Mouse (Mus musculus) ovary, postnatal 36 days (tissue): Measurements from ENCODE around the gene Syt3.

Experiments used
- DNase-seq: peaks from one replicate; pipeline ENCODE4 v3.0.0; 2022; ENCODE audit warnings: low spot score, mixed read lengths

Gene Syt3

DNA sequence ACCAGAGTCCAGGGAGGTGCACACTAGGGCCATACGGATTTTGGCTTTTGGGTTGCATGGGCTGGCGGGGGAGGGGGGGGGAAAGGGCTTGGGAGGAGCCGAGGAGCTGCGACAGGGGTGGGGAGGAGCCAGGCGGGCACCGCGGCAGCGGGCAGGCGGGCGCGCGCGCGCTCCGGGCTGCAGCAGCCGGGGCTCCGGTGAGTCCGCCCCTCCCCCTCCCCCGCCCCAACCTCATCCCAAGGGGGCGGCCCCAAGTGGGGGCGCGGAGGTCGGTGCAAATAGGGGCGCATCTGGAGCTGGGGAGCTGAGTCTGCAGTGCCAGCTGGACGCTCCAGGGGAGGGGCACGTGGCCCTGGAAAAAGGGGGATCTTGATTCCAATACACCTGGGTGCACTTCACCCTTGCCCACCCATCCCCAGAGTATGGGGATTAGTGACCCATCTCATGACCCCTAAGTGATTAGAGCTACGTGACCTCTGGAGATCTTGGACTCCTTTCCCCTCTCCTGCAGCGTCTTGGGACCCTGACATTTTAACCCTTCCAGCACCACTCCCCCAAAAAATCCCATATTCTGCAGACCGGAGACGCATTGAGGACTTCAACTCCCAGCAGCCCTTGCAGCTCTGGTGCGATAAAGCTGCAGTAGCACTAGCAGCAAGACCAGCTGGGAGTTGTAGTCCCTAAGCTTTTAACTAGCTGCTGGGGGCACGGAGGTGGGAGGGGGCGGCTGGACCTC, at the start of gene Syt3:
Syt3 (plus strand) TSS at position 123 of the 736 bp plus-strand sequence.
- DNase-seq = peak; percentile 52

DNA sequence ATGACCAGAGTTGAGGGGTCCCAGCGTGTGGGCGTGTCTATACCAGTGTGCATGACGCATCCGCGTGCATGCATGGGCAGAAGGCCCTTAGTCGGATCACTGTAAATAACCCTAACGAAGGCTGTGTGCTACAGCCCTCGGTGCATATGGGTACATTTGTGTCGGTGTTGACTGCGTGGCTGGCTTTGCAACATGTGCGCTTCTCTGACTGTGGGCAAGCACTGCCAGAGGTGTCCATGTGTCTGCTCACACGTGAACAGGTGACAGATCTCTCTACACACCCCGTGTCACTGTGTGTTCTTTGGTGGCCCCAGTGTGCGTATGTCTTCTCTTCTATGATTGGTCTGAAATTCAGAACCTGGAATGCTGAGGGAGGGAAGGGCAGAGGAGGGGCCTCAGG, 49.8 kb upstream of the Syt3 start:
- DNase-seq = no peak

- DNase-seq = no peak
These were observed 48.6 kb upstream of the Syt3 start for GRCm38 (mm10) chr7:44335031-44335878.

GRCm38 (mm10) chr7:44336046-44337021, 47.6 kb upstream of the Syt3 start:
- no peak for DNase-seq

GRCm38 (mm10) chr7:44337121-44337849, 46.6 kb upstream of the Syt3 start:
- DNase-seq = no peak

- DNase-seq = no peak
These were observed 43.7 kb upstream of the Syt3 start for GRCm38 (mm10) chr7:44340226-44340625.

DNA sequence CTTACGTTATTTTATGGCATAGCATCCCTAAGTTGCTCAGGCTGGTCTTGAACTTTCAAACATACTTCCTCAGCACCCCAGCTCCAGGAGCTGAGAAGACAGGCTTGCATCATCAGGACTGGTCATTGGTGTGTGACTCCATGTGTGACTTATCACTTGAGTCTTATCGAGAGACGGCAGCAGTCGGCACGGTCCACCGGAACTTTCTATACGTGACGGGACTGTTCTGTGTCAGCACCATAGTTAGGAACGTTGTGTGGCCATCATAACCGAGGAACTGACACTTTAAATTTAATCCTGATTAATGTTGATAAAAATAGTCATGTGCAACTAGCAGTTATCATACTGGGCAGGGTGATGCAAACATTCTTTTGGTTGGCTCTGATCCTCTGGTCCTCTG, 42.8 kb upstream of the Syt3 start:
- DNase-seq = no peak

- DNase-seq = no peak
These were observed 42.2 kb upstream of the Syt3 start for GRCm38 (mm10) chr7:44341714-44342113.

DNA sequence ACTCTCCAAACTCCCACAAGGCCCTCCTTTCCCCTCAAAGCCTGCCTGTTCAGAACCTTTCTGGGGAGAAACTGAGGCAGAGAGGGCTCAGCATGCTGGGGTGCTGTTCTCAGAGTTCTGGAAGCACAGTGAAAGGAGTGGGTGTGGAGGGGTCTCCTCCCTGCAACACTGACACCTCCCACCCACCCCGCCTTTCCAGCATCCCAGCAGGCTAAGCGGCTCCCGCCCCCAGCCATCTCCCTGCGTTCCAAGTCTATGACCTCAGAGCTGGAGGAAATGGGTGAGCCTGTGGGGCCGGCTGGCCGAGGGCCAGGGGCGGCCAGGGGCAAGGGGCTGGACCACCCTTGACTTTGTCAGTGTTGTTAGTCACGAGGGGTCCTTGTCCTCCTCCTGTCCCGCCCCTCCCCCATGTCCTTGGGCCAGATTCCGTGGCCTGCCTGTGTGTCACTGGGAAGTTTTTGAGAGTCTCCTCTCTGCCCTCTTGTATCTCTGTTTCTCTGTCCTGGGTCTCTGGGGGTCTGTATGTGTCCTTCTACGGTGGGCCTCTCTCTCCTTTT, 40.4 kb upstream of the Syt3 start:
- no peak for DNase-seq

DNA sequence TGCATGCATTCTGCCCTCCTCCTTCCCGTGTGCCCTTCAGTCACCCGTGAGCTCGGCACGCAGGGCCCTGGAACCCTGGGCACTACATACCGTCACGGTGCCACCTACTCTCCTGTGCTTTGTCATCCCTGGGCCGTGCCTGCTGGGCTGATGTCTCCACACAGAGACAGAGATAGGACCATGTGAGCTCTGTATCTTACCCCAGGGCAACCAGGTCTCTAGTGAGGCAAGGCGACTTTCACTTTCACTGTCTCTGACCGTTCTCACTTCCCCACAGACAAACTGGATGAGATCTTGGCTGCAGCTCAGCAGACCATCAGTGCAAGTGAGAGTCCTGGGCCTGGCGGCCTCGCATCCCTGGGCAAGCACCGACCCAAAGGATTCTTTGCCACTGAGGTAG, 39.3 kb upstream of the Syt3 start:
- DNase-seq = no peak

GRCm38 (mm10) chr7:44349043-44349442, 34.9 kb upstream of the Syt3 start:
- no peak for DNase-seq

DNA sequence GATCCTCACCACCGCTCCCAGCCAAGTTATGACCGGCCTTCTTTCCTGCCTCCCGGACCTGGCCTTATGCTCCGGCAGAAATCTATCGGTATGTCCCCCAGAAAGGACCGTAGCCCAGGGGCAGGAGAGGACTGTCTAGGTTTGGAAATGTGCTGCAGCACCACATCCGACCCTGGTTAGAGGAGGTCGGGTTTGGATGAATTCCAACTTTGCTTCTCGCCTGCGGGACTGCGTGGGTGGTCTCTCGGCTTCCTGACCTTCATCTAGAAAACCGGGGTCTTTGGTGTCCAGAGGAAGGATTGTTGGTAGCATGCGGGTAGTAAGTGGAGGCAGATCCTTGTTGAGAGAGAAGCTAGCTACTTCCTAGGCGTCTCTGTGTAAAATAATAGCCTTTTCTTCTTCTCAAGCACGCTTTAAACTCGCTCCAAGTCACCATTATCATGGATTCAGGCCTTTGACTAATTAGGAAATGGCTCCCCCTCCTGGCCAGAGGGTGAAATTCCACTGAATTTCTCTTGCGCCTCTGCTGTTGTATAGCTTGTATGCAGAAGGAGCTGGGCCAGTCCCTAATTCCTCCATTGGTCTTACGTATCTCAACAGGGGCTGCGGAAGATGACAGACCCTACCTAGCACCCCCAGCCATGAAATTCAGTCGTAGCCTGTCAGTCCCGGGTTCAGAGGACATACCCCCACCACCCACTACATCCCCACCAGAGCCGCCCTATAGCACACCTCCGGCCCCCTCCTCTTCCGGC, 32.8 kb upstream of the Syt3 start:
- peak; percentile 64 for DNase-seq

- DNase-seq = no peak
These were observed 31.8 kb upstream of the Syt3 start for GRCm38 (mm10) chr7:44351881-44352749.

- DNase-seq = no peak
These were observed 30.9 kb upstream of the Syt3 start for GRCm38 (mm10) chr7:44352750-44353600.

DNA sequence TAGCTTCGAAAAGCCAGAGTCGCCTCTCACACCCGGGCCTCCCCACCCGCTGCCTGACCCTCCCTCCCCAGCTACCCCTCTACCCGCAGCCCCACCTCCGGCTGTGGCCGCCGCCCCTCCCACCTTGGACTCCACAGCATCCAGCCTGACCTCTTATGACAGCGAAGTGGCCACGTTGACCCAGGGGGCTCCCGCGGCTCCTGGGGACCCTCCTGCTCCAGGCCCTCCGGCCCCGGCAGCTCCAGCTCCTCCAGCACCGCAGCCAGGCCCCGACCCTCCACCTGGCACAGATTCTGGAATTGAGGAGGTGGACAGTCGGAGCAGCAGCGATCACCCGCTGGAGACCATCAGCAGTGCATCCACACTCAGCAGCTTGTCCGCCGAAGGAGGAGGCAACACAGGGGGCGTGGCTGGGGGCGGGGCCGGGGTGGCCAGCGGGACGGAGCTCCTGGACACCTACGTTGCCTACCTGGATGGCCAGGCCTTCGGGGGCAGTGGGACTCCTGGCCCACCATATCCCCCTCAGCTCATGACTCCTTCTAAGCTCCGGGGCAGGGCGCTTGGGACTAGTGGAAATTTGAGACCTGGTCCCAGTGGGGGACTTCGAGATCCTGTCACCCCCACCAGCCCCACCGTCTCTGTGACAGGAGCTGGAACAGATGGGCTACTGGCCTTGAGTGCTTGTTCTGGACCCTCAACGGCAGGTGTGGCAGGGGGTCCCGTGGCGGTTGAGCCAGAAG, 30.1 kb upstream of the Syt3 start:
- no peak for DNase-seq

- DNase-seq = no peak
These were observed 28.5 kb upstream of the Syt3 start for GRCm38 (mm10) chr7:44355411-44355810.

DNA sequence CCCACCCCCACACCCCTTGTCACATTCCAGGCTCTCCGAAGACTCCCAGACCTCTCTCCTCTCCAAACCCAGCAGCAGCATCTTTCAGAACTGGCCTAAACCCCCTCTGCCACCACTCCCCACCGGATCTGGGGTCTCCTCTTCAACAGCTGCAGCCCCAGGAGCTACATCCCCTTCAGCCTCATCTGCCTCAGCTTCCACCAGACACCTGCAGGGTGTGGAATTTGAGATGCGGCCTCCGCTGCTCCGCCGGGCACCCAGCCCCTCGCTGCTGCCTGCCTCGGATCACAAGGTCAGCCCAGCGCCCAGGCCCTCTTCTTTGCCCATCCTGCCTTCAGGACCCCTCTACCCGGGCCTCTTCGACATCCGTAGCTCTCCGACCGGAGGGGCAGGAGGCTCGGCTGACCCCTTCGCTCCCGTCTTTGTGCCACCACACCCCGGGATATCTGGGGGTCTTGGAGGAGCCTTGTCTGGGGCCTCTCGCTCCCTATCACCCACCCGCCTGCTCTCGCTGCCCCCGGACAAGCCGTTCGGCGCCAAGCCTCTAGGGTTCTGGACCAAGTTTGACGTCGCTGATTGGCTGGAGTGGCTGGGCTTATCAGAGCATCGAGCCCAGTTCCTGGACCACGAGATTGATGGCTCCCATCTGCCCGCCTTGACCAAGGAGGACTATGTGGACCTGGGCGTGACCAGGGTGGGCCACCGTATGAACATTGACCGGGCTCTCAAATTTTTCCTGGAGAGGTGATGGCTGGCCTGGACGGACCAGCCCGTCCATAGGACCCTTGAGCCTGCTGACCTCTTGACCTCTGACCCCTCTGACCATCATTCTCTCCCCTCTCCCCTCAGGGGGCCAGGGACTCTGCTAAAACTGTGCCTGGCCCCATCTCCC, 27.1 kb upstream of the Syt3 start:
- no peak for DNase-seq
